Mouse (Mus musculus) heart, postnatal 36 days (tissue): ENCODE data around the gene Gm3183. TPM values are rescaled to one million over a fixed set of nuclear protein-coding genes. Genes with fewer than 3 reads are reported as not detected.
"Not testable (repeated sequence)": the region's sequence is repeated elsewhere in the genome, so short reads cannot be mapped to it uniquely, and the experiment has no call there.

Experiments
- DNase-seq, 2 experiments: peaks; one replicate each; pipeline ENCODE4 v3.0.0; 2021 to 2022
- intact Hi-C: fragments of 180-260 bp; cut with DNase I; formaldehyde crosslinking; loops from one replicate; pipeline ENCODE4 v1.15.1; 2025
- total RNA-seq, 2 experiments: library from RNA; stranded (reverse); gene quantifications; 2 replicates each; pipeline ENCODE4 v1.2.3; 2021

The Gm3183 gene
- total RNA-seq = not detected

DNA sequence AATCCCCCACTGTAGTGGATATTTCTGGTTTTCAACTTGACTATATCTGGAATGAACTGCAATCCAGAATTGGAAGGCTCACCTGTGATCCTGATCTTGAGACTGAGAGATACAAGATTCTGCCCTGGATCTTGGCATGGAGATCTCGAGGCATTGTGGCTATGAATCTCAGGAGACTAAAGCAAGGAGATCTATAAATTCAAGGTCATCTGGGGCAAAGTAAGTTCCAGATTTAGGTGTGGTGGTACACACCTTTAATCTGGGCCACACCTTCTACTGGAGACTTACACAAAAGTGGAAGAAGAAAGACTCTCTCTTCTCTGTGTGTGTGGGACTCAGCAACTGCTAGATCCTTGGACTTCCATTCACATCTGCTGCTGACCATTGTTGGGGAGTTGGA, at the start of gene Gm3183:
Gene Gm3183, plus strand, starts transcription at position 301 of the 400 bp plus-strand sequence.
- DNase-seq, intact Hi-C loops: not testable (repeated sequence)

Other genes with a start within 250 kb of the Gm3183 start
- gene Gm3147, start 249.1 kb upstream of the Gm3183 start, total RNA-seq = not detected
- gene Gm6509, start 241.5 kb upstream of the Gm3183 start, total RNA-seq = not detected
- gene Gm6205, start 217.1 kb upstream of the Gm3183 start, total RNA-seq = not detected
- not detected for gene Gm6367, start 123.2 kb downstream of the Gm3183 start, total RNA-seq
- gene Gm7942, start 241.5 kb downstream of the Gm3183 start, total RNA-seq = not detected